Mouse (Mus musculus): ENCODE measurements around the gene Med19. TPM values are rescaled to one million over a fixed set of nuclear protein-coding genes. Genes with fewer than 3 reads are reported as not detected.

Gene Med19
- total RNA-seq, 1 experiment, result 31.4 TPM

DNA sequence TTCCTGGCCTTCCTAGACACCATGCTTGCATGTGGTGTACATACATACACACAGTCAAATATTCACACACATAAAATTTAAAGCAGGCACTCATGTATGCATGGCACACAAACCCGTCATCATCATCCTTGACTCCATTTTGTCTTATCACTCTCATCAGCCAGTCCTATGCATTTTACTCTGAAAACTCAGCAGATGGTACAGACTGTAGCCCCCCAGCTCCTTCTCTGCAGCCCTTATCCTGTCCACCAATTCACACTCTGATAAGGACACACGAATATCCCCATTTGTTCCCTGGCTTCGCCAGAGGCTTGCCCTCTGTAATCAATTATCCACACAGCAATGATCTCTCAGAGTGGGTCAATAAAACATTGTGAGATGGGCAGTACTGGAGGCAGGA lies 43.0 kb downstream of the Med19 start:
- Histone ChIP-seq H3K27ac (ENCODE audit: insufficient read depth, low read depth, low read length, poor library complexity, severe bottlenecking) (no peak overlapping the region), H3K4me3 (ENCODE audit: insufficient read depth in 1 of 2, low read depth in 1 of 2, low read length in 2 of 2, poor library complexity in 1 of 2, severe bottlenecking in 1 of 2) (no peak overlapping the region), H3K9me3 (ENCODE audit: control insufficient read depth, insufficient read depth, low read depth, low read length) (no peaks in the 10 kb centered on the region), H3K9ac (ENCODE audit: insufficient read depth, low read depth, low read length, poor library complexity, severe bottlenecking) (no peak overlapping the region), H3K4me1 (ENCODE audit: control insufficient read depth in 2 of 2, insufficient read depth in 2 of 2, low read length in 2 of 2, poor library complexity in 1 of 2) (peaks cover 0 to 4% of the 10 kb centered on the region in 2 experiments; a peak in 1 of 4 replicates), H3K36me3 (ENCODE audit: control insufficient read depth, insufficient read depth, low read length, poor library complexity, severe bottlenecking) (peaks cover 13% of the 10 kb centered on the region)
- DNase-seq (ENCODE audit: low read depth, low spot score), result no peak
- TF ChIP-seq ZC3H11A (IDR thresholded peaks at IDR 0.05; ENCODE audit: borderline replicate concordance, low read depth, low read length) (no peak), HCFC1 (IDR thresholded peaks at IDR 0.05; ENCODE audit: borderline replicate concordance, insufficient read depth, low read length) (no peak), MAFK (IDR thresholded peaks at IDR 0.05; ENCODE audit: insufficient read depth, low read depth, low read length) (no peak)
- in situ Hi-C loops (cut with MboI; ENCODE audit: low sequenced_read_pairs in 2 of 2, unreplicated experiment in 2 of 2), result no loop called here

GRCm38 (mm10) chr2:84723856-84724255 lies 45.7 kb downstream of the Med19 start:
- H3K9me3 ChIP-seq (ENCODE audit: control insufficient read depth, insufficient read depth, low read depth, low read length), result no peaks in the 10 kb centered on the region
- H3K4me1 ChIP-seq (ENCODE audit: control insufficient read depth in 2 of 2, insufficient read depth in 2 of 2, low read length in 2 of 2, poor library complexity in 1 of 2), result peaks cover 3 to 4% of the 10 kb centered on the region in 2 experiments; a peak in 2 of 4 replicates
- in situ Hi-C loops (cut with MboI; ENCODE audit: low sequenced_read_pairs in 2 of 2, unreplicated experiment in 2 of 2), result no loop called here
- peaks cover 13% of the 10 kb centered on the region for H3K36me3 ChIP-seq (ENCODE audit: control insufficient read depth, insufficient read depth, low read length, poor library complexity, severe bottlenecking)
- no peak overlapping the region for H3K4me3 ChIP-seq (ENCODE audit: insufficient read depth in 1 of 2, low read depth in 1 of 2, low read length in 2 of 2, poor library complexity in 1 of 2, severe bottlenecking in 1 of 2)
- no peak overlapping the region for H3K27ac ChIP-seq (ENCODE audit: insufficient read depth, low read depth, low read length, poor library complexity, severe bottlenecking)
- no peak overlapping the region for H3K9ac ChIP-seq (ENCODE audit: insufficient read depth, low read depth, low read length, poor library complexity, severe bottlenecking)
- no peak for DNase-seq (ENCODE audit: low read depth, low spot score)
- TF ChIP-seq HCFC1 (IDR thresholded peaks at IDR 0.05; ENCODE audit: borderline replicate concordance, insufficient read depth, low read length) (no peak), CHD2 (IDR thresholded peaks at IDR 0.05; ENCODE audit: low read depth, low read length) (no peak), MAFK (IDR thresholded peaks at IDR 0.05; ENCODE audit: insufficient read depth, low read depth, low read length) (no peak), ZNF384 (IDR thresholded peaks at IDR 0.05; ENCODE audit: low read depth, low read length) (no peak), ZC3H11A (IDR thresholded peaks at IDR 0.05; ENCODE audit: borderline replicate concordance, low read depth, low read length) (no peak)

GRCm38 (mm10) chr2:84725770-84726169 lies 47.6 kb downstream of the Med19 start:
- H3K36me3 ChIP-seq (ENCODE audit: control insufficient read depth, insufficient read depth, low read length, poor library complexity, severe bottlenecking), result peaks cover 13% of the 10 kb centered on the region
- DNase-seq (ENCODE audit: low read depth, low spot score), result no peak
- in situ Hi-C loops (cut with MboI; ENCODE audit: low sequenced_read_pairs in 2 of 2, unreplicated experiment in 2 of 2), result no loop called here
- no peaks in the 10 kb centered on the region for H3K9me3 ChIP-seq (ENCODE audit: control insufficient read depth, insufficient read depth, low read depth, low read length)
- peak overlapping the region in 1 of 2 experiments; percentile 87; a peak in 3 of 4 replicates for H3K4me3 ChIP-seq (ENCODE audit: insufficient read depth in 1 of 2, low read depth in 1 of 2, low read length in 2 of 2, poor library complexity in 1 of 2, severe bottlenecking in 1 of 2)
- H3K9ac ChIP-seq (ENCODE audit: insufficient read depth, low read depth, low read length, poor library complexity, severe bottlenecking), result peak overlapping the region; percentile 16; the same call in 1 of the 2 replicates
- H3K27ac ChIP-seq (ENCODE audit: insufficient read depth, low read depth, low read length, poor library complexity, severe bottlenecking), result no peak overlapping the region
- peaks cover 3 to 4% of the 10 kb centered on the region in 2 experiments; a peak in 2 of 4 replicates for H3K4me1 ChIP-seq (ENCODE audit: control insufficient read depth in 2 of 2, insufficient read depth in 2 of 2, low read length in 2 of 2, poor library complexity in 1 of 2)
- TF ChIP-seq ZC3H11A (IDR thresholded peaks at IDR 0.05; ENCODE audit: borderline replicate concordance, low read depth, low read length), result no peak
- TF ChIP-seq HCFC1 (IDR thresholded peaks at IDR 0.05; ENCODE audit: borderline replicate concordance, insufficient read depth, low read length), result no peak
- TF ChIP-seq CHD2 (IDR thresholded peaks at IDR 0.05; ENCODE audit: low read depth, low read length), result no peak
- no peak for TF ChIP-seq MAFK (IDR thresholded peaks at IDR 0.05; ENCODE audit: insufficient read depth, low read depth, low read length)
- TF ChIP-seq ZNF384 (IDR thresholded peaks at IDR 0.05; ENCODE audit: low read depth, low read length), result no peak

DNA sequence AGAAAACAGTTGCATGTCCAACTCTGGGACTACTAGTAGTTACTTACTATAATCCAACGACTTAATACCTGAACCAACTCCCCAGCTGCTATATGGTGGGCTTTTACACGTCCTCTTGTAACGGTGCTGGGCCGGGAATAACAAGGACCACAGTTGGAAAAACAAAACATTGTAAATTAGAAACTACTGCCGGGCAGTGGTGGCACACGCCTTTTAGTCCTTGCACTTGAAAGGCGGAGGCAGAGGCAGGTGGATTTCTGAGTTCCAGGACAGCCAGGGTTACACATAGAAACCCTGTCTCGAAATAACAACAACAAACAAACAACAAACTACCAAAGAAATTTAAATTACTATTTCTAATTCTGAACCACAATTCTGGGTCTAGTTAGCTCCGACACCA lies 48.5 kb downstream of the Med19 start:
- H3K27ac ChIP-seq (ENCODE audit: insufficient read depth, low read depth, low read length, poor library complexity, severe bottlenecking), result no peak overlapping the region
- DNase-seq (ENCODE audit: low read depth, low spot score), result no peak
- in situ Hi-C loops (cut with MboI; ENCODE audit: low sequenced_read_pairs in 2 of 2, unreplicated experiment in 2 of 2), result no loop called here
- TF ChIP-seq HCFC1 (IDR thresholded peaks at IDR 0.05; ENCODE audit: borderline replicate concordance, insufficient read depth, low read length) (no peak), MAFK (IDR thresholded peaks at IDR 0.05; ENCODE audit: insufficient read depth, low read depth, low read length) (no peak), CHD2 (IDR thresholded peaks at IDR 0.05; ENCODE audit: low read depth, low read length) (no peak), ZNF384 (IDR thresholded peaks at IDR 0.05; ENCODE audit: low read depth, low read length) (no peak), ZC3H11A (IDR thresholded peaks at IDR 0.05; ENCODE audit: borderline replicate concordance, low read depth, low read length) (no peak)
- H3K9ac ChIP-seq (ENCODE audit: insufficient read depth, low read depth, low read length, poor library complexity, severe bottlenecking), result peak overlapping the region; percentile 68
- peak overlapping the region; percentile 72 to 87 for H3K4me3 ChIP-seq (ENCODE audit: insufficient read depth in 1 of 2, low read depth in 1 of 2, low read length in 2 of 2, poor library complexity in 1 of 2, severe bottlenecking in 1 of 2)
- H3K36me3 ChIP-seq (ENCODE audit: control insufficient read depth, insufficient read depth, low read length, poor library complexity, severe bottlenecking), result peaks cover 13% of the 10 kb centered on the region
- no peaks in the 10 kb centered on the region for H3K9me3 ChIP-seq (ENCODE audit: control insufficient read depth, insufficient read depth, low read depth, low read length)
- peaks cover 3 to 4% of the 10 kb centered on the region in 2 experiments; a peak in 2 of 4 replicates for H3K4me1 ChIP-seq (ENCODE audit: control insufficient read depth in 2 of 2, insufficient read depth in 2 of 2, low read length in 2 of 2, poor library complexity in 1 of 2)
